Mouse (Mus musculus): ENCODE measurements around the gene E130308A19Rik.

DNA sequence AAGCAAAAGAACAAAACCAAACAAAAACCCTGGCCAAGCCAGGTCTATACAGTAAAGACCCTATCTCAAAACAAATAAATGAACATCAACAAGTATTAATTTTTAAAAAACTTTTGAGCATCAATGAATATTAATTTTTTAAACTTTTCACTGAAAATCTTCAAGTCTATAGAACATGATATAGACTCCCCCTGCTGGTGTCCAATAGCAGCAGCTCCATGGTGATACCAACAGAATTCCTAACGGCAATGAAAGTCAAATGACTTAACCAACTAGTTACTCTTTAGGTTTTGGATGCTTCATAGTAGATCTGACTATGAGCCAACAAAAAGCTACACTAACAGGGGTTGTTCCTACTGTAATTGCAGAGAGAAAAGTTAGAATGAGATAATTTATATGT, 154.6 kb downstream of the E130308A19Rik start:
- TF ChIP-seq POLR2A (IDR thresholded peaks at IDR 0.05; ENCODE audit: low read depth, low read length) (no peak), TCF12 (IDR thresholded peaks at IDR 0.05; ENCODE audit: low read depth, low read length) (no peak), CTCF (conservative IDR thresholded peaks at IDR 0.05 in 1 of 2, IDR thresholded peaks at IDR 0.05 in 1 of 2; ENCODE audit: low read depth in 2 of 2, low read length in 2 of 2) (peak in 1 of 2 experiments; percentile 55; a peak in 3 of 4 replicates), MAFK (IDR thresholded peaks at IDR 0.05; ENCODE audit: insufficient replicate concordance, low read length) (no peak), RAD21 (IDR thresholded peaks at IDR 0.05; ENCODE audit: low read depth, low read length) (peak; percentile 8), EP300 (IDR thresholded peaks at IDR 0.05; ENCODE audit: low read length) (no peak), E2F4 (IDR thresholded peaks at IDR 0.05; ENCODE audit: insufficient replicate concordance, low read depth, low read length) (no peak), POLR2AphosphoS2 (IDR thresholded peaks at IDR 0.05; ENCODE audit: low read depth, low read length) (no peak), MEF2A (IDR thresholded peaks at IDR 0.05; ENCODE audit: borderline replicate concordance, low read depth, low read length) (no peak), JUN (IDR thresholded peaks at IDR 0.05; ENCODE audit: insufficient read depth, low read depth, low read length) (no peak), MYC (IDR thresholded peaks at IDR 0.05; ENCODE audit: low read depth, low read length) (no peak), NRF1 (IDR thresholded peaks at IDR 0.05; ENCODE audit: low read depth, low read length) (no peak), ZNF384 (IDR thresholded peaks at IDR 0.05; ENCODE audit: low read depth, low read length) (no peak), SIN3A (IDR thresholded peaks at IDR 0.05; ENCODE audit: low read length) (no peak)

All from CH12.LX (cell line).